Mouse (Mus musculus) CH12.LX (cell line): ENCODE results near the gene Dkkl1. TPM values are rescaled to one million over a fixed set of nuclear protein-coding genes. Genes with fewer than 3 reads are reported as not detected.

Source experiments
- DNase-seq: peaks from one replicate; pipeline ENCODE4 v3.0.0-alpha.2; 2013; ENCODE audit errors: extremely low read depth
- H3K27ac ChIP-seq: 2 replicates; pipeline ENCODE4 v1.5.1; 2012; ENCODE audit warnings: low read depth, mild to moderate bottlenecking, control low read depth, moderate library complexity; ENCODE audit not compliant: insufficient read depth
- H3K27me3 ChIP-seq: replicated peaks from 2 replicates; pipeline ENCODE3; 2012; ENCODE audit warnings: inconsistent platforms
- H3K36me3 ChIP-seq, 2 experiments: replicated peaks in 1 of 2; 2 replicates each; pipeline versions ENCODE3 to v1.6.1; 2012; ENCODE audit warnings: inconsistent platforms in 1 of 2, low read length in 1 of 2, mild to moderate bottlenecking in 1 of 2, mixed read lengths in 1 of 2, moderate library complexity in 1 of 2; ENCODE audit not compliant: control insufficient read depth in 1 of 2, insufficient read depth in 1 of 2
- H3K4me1 ChIP-seq, 2 experiments: 2 replicates each; pipeline ENCODE4 v1.6.1; 2012; ENCODE audit warnings: inconsistent platforms in 1 of 2, moderate library complexity in 1 of 2; ENCODE audit not compliant: insufficient read depth in 2 of 2, control insufficient read depth in 1 of 2
- H3K4me2 ChIP-seq: 2 replicates; pipeline ENCODE4 v1.6.1; 2012; ENCODE audit warnings: low read depth, mild to moderate bottlenecking, control low read depth; ENCODE audit not compliant: poor library complexity, insufficient read depth, severe bottlenecking
- H3K4me3 ChIP-seq, 3 experiments: fragments of 150-350 bp in 1 of 3; sonication (generic) in 1 of 3; replicated peaks in 1 of 3; 2 replicates each; pipeline versions ENCODE3 to v1.5.1; 2011 to 2012; ENCODE audit warnings: low read depth in 2 of 3, low read length in 2 of 3, mild to moderate bottlenecking in 2 of 3, moderate library complexity in 2 of 3, control low read depth in 1 of 3, improper control_type of control experiment in 1 of 3, inconsistent platforms in 1 of 3, mixed read lengths in 1 of 3; ENCODE audit not compliant: poor library complexity in 1 of 3
- H3K79me2 ChIP-seq: replicated peaks from 2 replicates; pipeline ENCODE4 v1.6.1; 2012; ENCODE audit warnings: mild to moderate bottlenecking, moderate library complexity; ENCODE audit not compliant: control insufficient read depth, poor library complexity, insufficient read depth, severe bottlenecking; ENCODE audit errors: extremely low read depth
- H3K9ac ChIP-seq: 2 replicates; pipeline ENCODE4 v1.6.1; 2012; ENCODE audit warnings: low read depth, mild to moderate bottlenecking, control low read depth, moderate library complexity; ENCODE audit not compliant: insufficient read depth
- H3K9me3 ChIP-seq: replicated peaks from 2 replicates; pipeline ENCODE3; 2012; ENCODE audit warnings: low read length, inconsistent platforms, mixed read lengths
- CHD1 ChIP-seq: IDR thresholded peaks from 2 replicates; pipeline ENCODE4 v1.6.1; 2012; ENCODE audit warnings: low read depth, low read length, improper control_type of control experiment, inconsistent platforms
- CTCF ChIP-seq, 2 experiments: IDR thresholded peaks in 1 of 2; conservative IDR thresholded peaks in 1 of 2; 2 replicates each; pipeline ENCODE4 v1.5.1; 2011 to 2012; ENCODE audit warnings: low read depth in 2 of 2, low read length in 2 of 2, improper control_type of control experiment in 1 of 2, inconsistent platforms in 1 of 2, mild to moderate bottlenecking in 1 of 2, moderate library complexity in 1 of 2
- EP300 ChIP-seq: IDR thresholded peaks from 2 replicates; pipeline ENCODE4 v1.6.1; 2011; ENCODE audit warnings: low read length, improper control_type of control experiment
- IRF4 ChIP-seq: IDR thresholded peaks from 2 replicates; pipeline ENCODE4 v1.6.1; 2014; ENCODE audit warnings: low read depth, mild to moderate bottlenecking, inconsistent platforms, low read length, improper control_type of control experiment
- JUN ChIP-seq: IDR thresholded peaks from 2 replicates; pipeline ENCODE4 v1.6.1; 2011; ENCODE audit warnings: low read depth, mild to moderate bottlenecking, low read length, improper control_type of control experiment, moderate library complexity; ENCODE audit not compliant: insufficient read depth
- JUND ChIP-seq: conservative IDR thresholded peaks from 2 replicates; pipeline ENCODE4 v1.6.1; 2011; ENCODE audit warnings: low read depth, low read length, improper control_type of control experiment
- MAFK ChIP-seq: IDR thresholded peaks from 2 replicates; pipeline ENCODE4 v1.6.1; 2011; ENCODE audit warnings: low read length, improper control_type of control experiment; ENCODE audit not compliant: insufficient replicate concordance
- MAX ChIP-seq: IDR thresholded peaks from 2 replicates; pipeline ENCODE4 v1.6.1; 2011; ENCODE audit warnings: low read length, improper control_type of control experiment
- MYC ChIP-seq: IDR thresholded peaks from 2 replicates; pipeline ENCODE4 v1.6.1; 2011; ENCODE audit warnings: low read depth, mild to moderate bottlenecking, improper control_type of control experiment, low read length
- SIN3A ChIP-seq: IDR thresholded peaks from 2 replicates; pipeline ENCODE4 v1.6.1; 2012; ENCODE audit warnings: low read length, improper control_type of control experiment, inconsistent platforms
- TCF12 ChIP-seq: IDR thresholded peaks from 2 replicates; pipeline ENCODE4 v1.6.1; 2014; ENCODE audit warnings: low read depth, mild to moderate bottlenecking, inconsistent platforms, low read length, improper control_type of control experiment
- ZMIZ1 ChIP-seq: IDR thresholded peaks from 2 replicates; pipeline ENCODE4 v1.6.1; 2012; ENCODE audit warnings: low read depth, mild to moderate bottlenecking, inconsistent platforms, low read length, improper control_type of control experiment
- ZNF384 ChIP-seq: IDR thresholded peaks from 2 replicates; pipeline ENCODE4 v1.6.1; 2012; ENCODE audit warnings: low read depth, low read length, improper control_type of control experiment, inconsistent platforms
- dilution Hi-C: fragments of 300-500 bp; cut with MboI; formaldehyde crosslinking; loops from 2 replicates; pipeline ENCODE4 v1.14.3; 2020; ENCODE audit warnings: low sequenced_read_pairs; ENCODE audit not compliant: extremely low pct_unique_long_range_greater_than_20kb, extremely low pct_ligation_motif_present
- in situ Hi-C: fragments of 300-500 bp; cut with MboI; formaldehyde crosslinking; loops from 3 replicates; pipeline ENCODE4 v1.14.3; 2019; ENCODE audit warnings: low sequenced_read_pairs, low pct_ligation_motif_present, low pct_unique_long_range_greater_than_20kb, mixed read lengths
- polyA plus RNA-seq: library from polyadenylated mRNA; unstranded; fragments of >175 nt; gene quantifications from 2 replicates; pipeline ENCODE4 v1.2.1, GENCODE M21; 2012; ENCODE audit warnings: low read depth; ENCODE audit not compliant: insufficient read length
- total RNA-seq, 2 experiments: library from RNA; depleted of rRNA; stranded (reverse); fragments of 300-350 nt in 1 of 2; fragments of >200 nt in 1 of 2; gene quantifications; 2 replicates each; pipeline ENCODE4 v1.2.3; 2012 to 2014

Dkkl1 gene
- total RNA-seq (2012; rRNA removed) (1.3 and 1.6 TPM in 2 replicates), total RNA-seq (2014; rRNA removed) (0.22 and 0.24 TPM in 2 replicates), polyA plus RNA-seq (0.44 and 0.60 TPM in 2 replicates)

DNA sequence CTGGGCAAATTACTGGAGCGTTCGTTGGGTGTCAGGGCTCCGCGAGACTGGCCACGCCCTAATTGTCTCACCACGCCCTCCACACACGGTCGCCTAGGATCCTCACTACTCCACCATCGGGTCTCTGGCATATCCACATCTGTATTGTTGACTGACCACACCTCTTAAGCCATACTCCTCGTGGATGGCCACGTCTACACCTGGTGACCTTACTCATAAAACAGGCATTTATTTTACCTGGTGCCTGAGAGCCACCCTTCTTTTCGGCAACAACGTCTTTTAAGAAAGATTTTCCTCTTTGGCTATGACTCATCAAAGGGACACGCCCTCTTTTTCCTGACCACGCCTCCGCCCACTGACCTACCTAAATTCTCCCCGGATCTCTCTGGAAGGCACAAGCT is at the start of gene Dkkl1:
TSS of gene Dkkl1 (minus strand) at position 297 of the 401 bp plus-strand sequence.
- peaks cover 11% of the 10 kb centered on the region for H3K9me3 ChIP-seq
- H3K36me3 ChIP-seq: no peaks in the 10 kb centered on the region
- H3K4me1 ChIP-seq: peaks cover 6 to 28% of the 10 kb centered on the region in 2 experiments; a peak in 3 of 4 replicates
- peaks cover 24% of the 10 kb centered on the region for H3K27me3 ChIP-seq
- in situ Hi-C loops: no loop called here
- H3K79me2 ChIP-seq: no peaks in the 10 kb centered on the region
- TF ChIP-seq MAX: peak; percentile 20; the same call in 1 of the 2 replicates
- TF ChIP-seq CTCF (conservative IDR thresholded peaks at IDR 0.05 in 1 of 2, IDR thresholded peaks at IDR 0.05 in 1 of 2; ENCODE audit: low read depth in 2 of 2, low read length in 2 of 2): no peak
- no peak for TF ChIP-seq ZNF384
- no peak for TF ChIP-seq CHD1
- no peak for TF ChIP-seq ZMIZ1
- 0 out of 2 replicates have a peak, but pooled peaks have one; percentile 55 for TF ChIP-seq SIN3A
- TF ChIP-seq TCF12: no peak
- TF ChIP-seq IRF4: peak; percentile 82
- 0 out of 2 replicates have a peak, but pooled peaks have one; percentile 32 for TF ChIP-seq MYC
- peak; percentile 76 for TF ChIP-seq JUND
- peak; percentile 41; the same call in 1 of the 2 replicates for TF ChIP-seq JUN
- TF ChIP-seq EP300: no peak
- TF ChIP-seq, all 38 proteins: peak for 6
- peak within 1 kb of the TSS in 1 of 3 experiments; percentile 29 for H3K4me3 ChIP-seq
- dilution Hi-C loops: no loop called here
- DNase-seq: no peak
- H3K9ac ChIP-seq: no peak within 1 kb of the TSS; the same call in 1 of the 2 replicates
- H3K4me2 ChIP-seq: peak within 1 kb of the TSS; percentile 58; the same call in 1 of the 2 replicates
- no peak within 1 kb of the TSS for H3K27ac ChIP-seq

DNA sequence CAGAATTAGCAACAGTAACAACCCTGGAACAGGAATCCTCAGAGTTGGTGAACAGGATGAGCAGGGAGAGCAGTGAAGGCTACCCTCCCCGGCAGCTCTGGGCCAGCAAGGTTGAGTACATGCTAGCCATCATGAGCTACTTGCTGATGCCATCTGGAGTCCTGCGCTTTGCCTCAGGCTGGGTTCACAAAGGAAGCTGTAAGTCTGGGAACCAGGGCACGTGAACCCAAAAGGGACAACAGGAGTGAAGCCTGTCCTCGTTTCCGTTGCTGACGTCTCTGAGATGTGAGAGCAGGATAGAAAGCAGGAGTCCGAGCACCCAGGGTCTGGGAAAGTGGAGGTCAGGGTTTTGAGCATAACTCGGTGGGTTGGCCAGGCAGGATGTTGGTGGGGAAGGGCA is 47.3 kb upstream of the Dkkl1 start:
- Histone ChIP-seq H3K4me1 (peaks cover 0 to 5% of the 10 kb centered on the region in 2 experiments; a peak in 2 of 4 replicates), H3K4me2 (no peak overlapping the region), H3K36me3 (no peaks in the 10 kb centered on the region), H3K27me3 (peaks cover 4% of the 10 kb centered on the region), H3K9me3 (no peaks in the 10 kb centered on the region), H3K9ac (no peak overlapping the region), H3K4me3 (no peak overlapping the region), H3K79me2 (no peaks in the 10 kb centered on the region), H3K27ac (no peak overlapping the region)
- no peak for TF ChIP-seq MAFK
- no peak for TF ChIP-seq JUN
- in situ Hi-C loops: no loop called here
- dilution Hi-C loops: no loop called here
- no peak for DNase-seq
